9 mouse cellular contexts compared by ENCODE assay signal in genomic region chr3:49641966-49642758, GRCm38 (mm10).
DNase-seq lines count a peak whose midpoint lies in the region; ATAC-seq and TF ChIP-seq lines count a peak whose summit lies in the region.
"Had no signal": no experiment of that assay in that cellular context is flagged by ENCODE, and none has a peak within 500 bp of the region (broad histone marks: within the 10 kb centered on the region; RNA-seq: fewer than 3 reads in every experiment).

No protein-coding gene starts in this region.

- H3K9ac ChIP-seq in forebrain, embryonic 16.5 days (replicated peaks; ENCODE audit: low read depth, low read length): no peak overlapping the region
- H3K9ac ChIP-seq in neural tube, embryonic 12.5 days: no peak overlapping the region

- H3K4me1 ChIP-seq in forebrain, embryonic 16.5 days (replicated peaks; ENCODE audit: control insufficient read depth, insufficient read depth, low read length): peaks cover 5% of the 10 kb centered on the region
- peaks cover 15% of the 10 kb centered on the region for H3K4me1 ChIP-seq in limb, embryonic 10.5 days
- H3K4me1 ChIP-seq in neural tube, embryonic 12.5 days: no peaks in the 10 kb centered on the region

- no peaks in the 10 kb centered on the region for H3K27me3 ChIP-seq in forebrain, embryonic 16.5 days (replicated peaks; ENCODE audit: control insufficient read depth, insufficient read depth, low read length)
- H3K27me3 ChIP-seq in limb, embryonic 10.5 days (ENCODE audit: low read depth, poor library complexity, severe bottlenecking): no peaks in the 10 kb centered on the region
- no peaks in the 10 kb centered on the region for H3K27me3 ChIP-seq in neural tube, embryonic 12.5 days (replicated peaks)

- no peak overlapping the region for H3K4me3 ChIP-seq in layer of hippocampus, adult 2 months
- no peak overlapping the region for H3K4me3 ChIP-seq in forebrain, embryonic 16.5 days (replicated peaks; ENCODE audit: low read length)
- no peak overlapping the region for H3K4me3 ChIP-seq in limb, embryonic 10.5 days
- H3K4me3 ChIP-seq in neural tube, embryonic 12.5 days: no peak overlapping the region
- H3K4me3 ChIP-seq: erythroblast, embryonic 14.5 days had no signal

- H3K9me3 ChIP-seq in forebrain, embryonic 16.5 days (ENCODE audit: control insufficient read depth, low read length): no peaks in the 10 kb centered on the region
- H3K9me3 ChIP-seq in limb, embryonic 10.5 days (replicated peaks): no peaks in the 10 kb centered on the region
- H3K9me3 ChIP-seq in neural tube, embryonic 12.5 days: no peaks in the 10 kb centered on the region

- peak; percentile 98 for ATAC-seq in forebrain, embryonic 16.5 days
- ATAC-seq in neural tube, embryonic 12.5 days (ENCODE audit: low FRiP score, low read depth): peak; percentile 90; the same call in 1 of the 2 replicates

- WGBS in forebrain, embryonic 16.5 days: 15% methylated on average over 4 of the region's 4 CpGs
- 19% methylated on average over 4 of the region's 4 CpGs for WGBS in limb, embryonic 10.5 days
- 37% methylated on average over 4 of the region's 4 CpGs for whole genome bisulfite sequencing in neural tube, embryonic 12.5 days

- peak; percentile 1 for DNase-seq in layer of hippocampus, adult 9-10 months (ENCODE audit: low spot score)
- no peak for DNase-seq in layer of hippocampus, adult 2 months (ENCODE audit: low spot score in 2 of 2)
- DNase-seq in heart, postnatal 36 days: peak; percentile 39 to 65
- peak; percentile 34 for DNase-seq in limb, embryonic 10.5 days (ENCODE audit: low spot score)
- DNase-seq in adrenal gland, postnatal 14 days: no peak
- no peak for DNase-seq in ovary, postnatal 14 days (ENCODE audit: low spot score)

- intact Hi-C loops in heart, postnatal 36 days (cut with DNase I): loop anchor here (2.0 to 10.0 kb wide), 2 partner anchors 115 to 303 kb away; partner anchors contain the start of gene Pcdh18

- no peak overlapping the region for H3K4me2 ChIP-seq in forebrain, embryonic 16.5 days (ENCODE audit: low read length)
- no peak overlapping the region for H3K4me2 ChIP-seq in neural tube, embryonic 12.5 days (replicated peaks)

- no peak overlapping the region for H3K27ac ChIP-seq in layer of hippocampus, adult 2 months
- no peak overlapping the region for H3K27ac ChIP-seq in forebrain, embryonic 16.5 days (ENCODE audit: low read length)
- peak overlapping the region; percentile 50; the same call in 1 of the 2 replicates for H3K27ac ChIP-seq in limb, embryonic 10.5 days
- H3K27ac ChIP-seq in neural tube, embryonic 12.5 days: no peak overlapping the region

- no peaks in the 10 kb centered on the region for H3K36me3 ChIP-seq in forebrain, embryonic 16.5 days (ENCODE audit: control insufficient read depth, insufficient read depth)
- H3K36me3 ChIP-seq in limb, embryonic 10.5 days: no peaks in the 10 kb centered on the region
- no peaks in the 10 kb centered on the region for H3K36me3 ChIP-seq in neural tube, embryonic 12.5 days

- no peak for TF ChIP-seq CTCF in layer of hippocampus, adult 2 months (conservative IDR thresholded peaks at IDR 0.05)

Comparison
In these comparisons a context has a peak if more than half of its experiments do, and no peak if none do; other contexts are left out.
1. DNase-seq: peak in layer of hippocampus, adult 9-10 months (single experiment), heart, postnatal 36 days (2 of 2) and limb, embryonic 10.5 days (single experiment); none in layer of hippocampus, adult 2 months (0 of 2), adrenal gland, postnatal 14 days (single experiment) and ovary, postnatal 14 days (single experiment).